Mouse (Mus musculus) CD4-positive naive resting alpha-beta T cell, adult 57 days (primary cell): ENCODE data around the gene Hist1h2ae. TPM values are rescaled to one million over a fixed set of nuclear protein-coding genes. Genes with fewer than 3 reads are reported as not detected.

ENCODE experiments used
- total RNA-seq: library from RNA; stranded (reverse); gene quantifications from one replicate; pipeline ENCODE4 v1.2.4, GENCODE M21; 2023

Hist1h2ae gene
- total RNA-seq, 1 experiment from 2014 or later, result 7.7 TPM

Other genes with a start within 250 kb of the Hist1h2ae start
- gene Zfp322a, start 202.0 kb downstream of the Hist1h2ae start, total RNA-seq, result 19.2 TPM
- 18.1 TPM for gene Abt1, start 147.4 kb downstream of the Hist1h2ae start, total RNA-seq
- not detected for gene Btn1a1, start 105.3 kb downstream of the Hist1h2ae start, total RNA-seq
- gene Btn2a2, start 82.4 kb downstream of the Hist1h2ae start, total RNA-seq, result not detected
- gene Hist1h4h, start 40.2 kb downstream of the Hist1h2ae start, total RNA-seq, result 194 TPM
- 10.1 TPM for gene Hist1h2af, start 37.3 kb downstream of the Hist1h2ae start, total RNA-seq
- not detected for gene Hist1h3g, start 35.8 kb downstream of the Hist1h2ae start, total RNA-seq
- 4.1 TPM for gene Hist1h2bh, start 27.8 kb downstream of the Hist1h2ae start, total RNA-seq
- gene Hist1h3f, start 27.2 kb downstream of the Hist1h2ae start, total RNA-seq, result 49.5 TPM
- 34.0 TPM for gene Hist1h4f, start 19.6 kb downstream of the Hist1h2ae start, total RNA-seq
- gene Hist1h1d, start 18.0 kb downstream of the Hist1h2ae start, total RNA-seq, result 5.9 TPM
- 112 TPM for gene Hist1h3e, start 8.9 kb downstream of the Hist1h2ae start, total RNA-seq
- gene Hist1h2bg, start 176 bp upstream of the Hist1h2ae start, total RNA-seq, result 132 TPM
- 76.2 TPM for gene Hist1h2bf, start 3.0 kb upstream of the Hist1h2ae start, total RNA-seq
- 2.4 TPM for gene Hist1h2ad, start 3.2 kb upstream of the Hist1h2ae start, total RNA-seq
- gene Hist1h3d, start 4.5 kb upstream of the Hist1h2ae start, total RNA-seq, result 2.3 TPM
- 124 TPM for gene Hist1h4d, start 10.4 kb upstream of the Hist1h2ae start, total RNA-seq
- 10.8 TPM for gene Hist1h2be, start 49.9 kb upstream of the Hist1h2ae start, total RNA-seq
- 135 TPM for gene Hist1h1e, start 51.3 kb upstream of the Hist1h2ae start, total RNA-seq
- 8.0 TPM for gene Hist1h2ac, start 112.7 kb upstream of the Hist1h2ae start, total RNA-seq
- 12.8 TPM for gene Hist1h2bc, start 113.0 kb upstream of the Hist1h2ae start, total RNA-seq
- not detected for gene Hist1h1t, start 124.6 kb upstream of the Hist1h2ae start, total RNA-seq
- 109 TPM for gene Hist1h4c, start 127.2 kb upstream of the Hist1h2ae start, total RNA-seq
- gene Hfe, start 139.6 kb upstream of the Hist1h2ae start, total RNA-seq, result 4.6 TPM
- gene Hist1h1c, start 167.6 kb upstream of the Hist1h2ae start, total RNA-seq, result 627 TPM
- 6.9 TPM for gene Hist1h3c, start 174.4 kb upstream of the Hist1h2ae start, total RNA-seq
- gene Hist1h2bb, start 175.5 kb upstream of the Hist1h2ae start, total RNA-seq, result 12.3 TPM
- gene Hist1h2ab, start 179.9 kb upstream of the Hist1h2ae start, total RNA-seq, result 12.8 TPM
- 15.6 TPM for gene Hist1h3b, start 181.0 kb upstream of the Hist1h2ae start, total RNA-seq
- 29.3 TPM for gene Hist1h4b, start 185.8 kb upstream of the Hist1h2ae start, total RNA-seq
- 93.4 TPM for gene Hist1h4a, start 190.0 kb upstream of the Hist1h2ae start, total RNA-seq
- gene Hist1h3a, start 191.2 kb upstream of the Hist1h2ae start, total RNA-seq, result 100 TPM
- 22.0 TPM for gene Hist1h1a, start 192.4 kb upstream of the Hist1h2ae start, total RNA-seq
- not detected for gene Trim38, start 198.7 kb upstream of the Hist1h2ae start, total RNA-seq
- gene Slc17a2, start 235.8 kb upstream of the Hist1h2ae start, total RNA-seq, result not detected